Mouse (Mus musculus): ENCODE measurements around the gene Cbarp. TPM values are rescaled to one million over a fixed set of nuclear protein-coding genes. Genes with fewer than 3 reads are reported as not detected.

The Cbarp gene
- polyA plus RNA-seq, 2 experiments: 1.1 to 1.8 TPM

DNA sequence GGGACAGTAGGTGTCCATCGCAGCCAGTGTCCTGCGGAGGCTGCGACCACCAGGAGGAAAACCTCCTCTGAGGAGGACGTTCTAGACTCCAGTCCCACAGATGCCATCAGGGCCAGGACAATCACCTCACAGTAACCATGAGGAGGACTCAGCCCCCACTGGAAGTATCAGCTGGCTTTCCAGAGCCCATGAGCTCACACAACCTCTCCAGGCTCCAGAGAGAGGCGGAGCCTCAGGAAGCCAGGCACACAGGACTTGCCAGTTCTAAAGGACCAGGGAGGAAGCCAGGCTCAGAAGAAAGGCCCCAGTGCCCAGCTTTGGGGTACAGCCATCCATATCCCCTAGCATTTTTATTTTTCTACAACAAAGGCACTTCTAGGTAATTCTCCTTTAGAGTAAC is 45.1 kb downstream of the Cbarp start:
- H3K4me1 ChIP-seq (replicated peaks; ENCODE audit: control insufficient read depth in 2 of 2, insufficient read depth in 2 of 2, low read length in 1 of 2): peaks cover 28 to 39% of the 10 kb centered on the region in 2 experiments

DNA sequence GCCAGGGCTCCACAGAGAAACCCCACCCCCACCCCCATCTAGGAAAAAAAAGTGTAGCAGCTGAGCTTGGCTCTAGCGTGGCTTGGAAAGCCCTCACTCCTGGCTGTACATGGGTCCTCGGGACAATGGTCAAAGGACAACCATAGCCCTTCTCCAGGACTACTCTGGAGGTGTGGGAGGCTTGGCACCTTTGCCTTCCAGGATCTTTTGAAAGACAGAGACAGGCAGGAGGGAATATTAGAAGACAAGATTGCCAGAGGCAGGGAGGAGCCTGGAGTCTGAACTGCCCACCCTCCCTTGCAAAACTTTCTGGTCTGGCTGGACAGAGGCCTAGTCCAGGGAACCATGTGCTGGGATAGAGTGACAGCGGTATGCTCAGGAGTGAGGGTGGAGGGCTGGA is 46.0 kb downstream of the Cbarp start:
- DNase-seq (ENCODE audit: low read depth in 3 of 3, low spot score in 3 of 3) (no peak), ATAC-seq (ENCODE audit: insufficient read depth) (no peak)
- H3K27ac ChIP-seq: no peak overlapping the region
- H3K4me3 ChIP-seq (ENCODE audit: insufficient read depth in 1 of 2, low read depth in 2 of 2, low read length in 2 of 2): no peak overlapping the region
- TF ChIP-seq EP300 (IDR thresholded peaks at IDR 0.05; ENCODE audit: low read depth) (no peak), CTCF (IDR thresholded peaks at IDR 0.05; ENCODE audit: low read depth) (no peak)
- WGBS (ENCODE audit: insufficient replicate concordance): 69% methylated on average over 3 of the region's 3 CpGs
- no peak overlapping the region for H3K4me2 ChIP-seq (ENCODE audit: low read depth)
- no peaks in the 10 kb centered on the region for H3K9me3 ChIP-seq (ENCODE audit: control insufficient read depth, low read length)
- H3K9ac ChIP-seq (replicated peaks): no peak overlapping the region
- H3K4me1 ChIP-seq (replicated peaks; ENCODE audit: control insufficient read depth in 2 of 2, insufficient read depth in 2 of 2, low read length in 1 of 2): peaks cover 28 to 31% of the 10 kb centered on the region in 2 experiments
- no peaks in the 10 kb centered on the region for H3K27me3 ChIP-seq (ENCODE audit: control insufficient read depth, insufficient read depth, low read length)
- H3K36me3 ChIP-seq (replicated peaks; ENCODE audit: control insufficient read depth, insufficient read depth, low read depth): no peaks in the 10 kb centered on the region

More for the DNA sequence above, 45.1 kb downstream of the Cbarp start:
- Histone ChIP-seq H3K9me3 (ENCODE audit: control insufficient read depth, low read length) (no peaks in the 10 kb centered on the region), H3K27me3 (ENCODE audit: control insufficient read depth, insufficient read depth, low read length) (no peaks in the 10 kb centered on the region), H3K4me3 (ENCODE audit: insufficient read depth in 1 of 2, low read depth in 2 of 2, low read length in 2 of 2) (no peak overlapping the region), H3K9ac (replicated peaks) (no peak overlapping the region), H3K36me3 (replicated peaks; ENCODE audit: control insufficient read depth, insufficient read depth, low read depth) (no peaks in the 10 kb centered on the region), H3K27ac (no peak overlapping the region), H3K4me2 (ENCODE audit: low read depth) (no peak overlapping the region)
- TF ChIP-seq CTCF (IDR thresholded peaks at IDR 0.05; ENCODE audit: low read depth): no peak
- TF ChIP-seq EP300 (IDR thresholded peaks at IDR 0.05; ENCODE audit: low read depth): no peak
- DNase-seq (ENCODE audit: low read depth in 3 of 3, low spot score in 3 of 3) (no peak), ATAC-seq (ENCODE audit: insufficient read depth) (no peak)
- WGBS (ENCODE audit: insufficient replicate concordance): 87% methylated on average over 5 of the region's 5 CpGs

DNA sequence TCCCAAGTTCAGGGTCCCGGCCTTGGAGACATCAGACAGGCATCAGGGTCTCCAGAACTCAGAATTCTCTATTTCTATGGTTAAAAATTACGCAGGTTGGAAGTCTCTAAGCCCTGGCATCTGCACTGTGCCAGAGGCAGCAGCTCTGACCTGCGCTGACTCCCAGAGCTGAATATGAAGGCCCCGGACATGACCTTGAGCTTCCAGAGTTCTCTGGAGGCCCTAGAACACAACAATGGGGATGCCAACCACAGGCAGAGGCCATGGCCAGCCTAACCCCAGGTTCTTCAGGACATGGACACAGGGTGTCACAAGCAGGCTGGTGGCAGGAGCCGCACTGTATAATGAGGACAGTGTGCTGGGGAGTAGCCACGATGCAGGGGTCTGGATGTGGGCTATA is 46.5 kb downstream of the Cbarp start:
- no peak for ATAC-seq (ENCODE audit: insufficient read depth)
- H3K9me3 ChIP-seq (ENCODE audit: control insufficient read depth, low read length): no peaks in the 10 kb centered on the region
- no peak for DNase-seq (ENCODE audit: low read depth in 3 of 3, low spot score in 3 of 3)
- no peak overlapping the region for H3K9ac ChIP-seq (replicated peaks)
- no peak overlapping the region for H3K27ac ChIP-seq
- H3K4me2 ChIP-seq (ENCODE audit: low read depth): no peak overlapping the region
- no peaks in the 10 kb centered on the region for H3K36me3 ChIP-seq (replicated peaks; ENCODE audit: control insufficient read depth, insufficient read depth, low read depth)
- no peaks in the 10 kb centered on the region for H3K27me3 ChIP-seq (ENCODE audit: control insufficient read depth, insufficient read depth, low read length)
- no peak overlapping the region for H3K4me3 ChIP-seq (ENCODE audit: insufficient read depth in 1 of 2, low read depth in 2 of 2, low read length in 2 of 2)
- TF ChIP-seq CTCF (IDR thresholded peaks at IDR 0.05; ENCODE audit: low read depth) (no peak), EP300 (IDR thresholded peaks at IDR 0.05; ENCODE audit: low read depth) (no peak)
- 76% methylated on average over 6 of the region's 6 CpGs for WGBS (ENCODE audit: insufficient replicate concordance)
- H3K4me1 ChIP-seq (replicated peaks; ENCODE audit: control insufficient read depth in 2 of 2, insufficient read depth in 2 of 2, low read length in 1 of 2): peaks cover 25 to 26% of the 10 kb centered on the region in 2 experiments

DNA sequence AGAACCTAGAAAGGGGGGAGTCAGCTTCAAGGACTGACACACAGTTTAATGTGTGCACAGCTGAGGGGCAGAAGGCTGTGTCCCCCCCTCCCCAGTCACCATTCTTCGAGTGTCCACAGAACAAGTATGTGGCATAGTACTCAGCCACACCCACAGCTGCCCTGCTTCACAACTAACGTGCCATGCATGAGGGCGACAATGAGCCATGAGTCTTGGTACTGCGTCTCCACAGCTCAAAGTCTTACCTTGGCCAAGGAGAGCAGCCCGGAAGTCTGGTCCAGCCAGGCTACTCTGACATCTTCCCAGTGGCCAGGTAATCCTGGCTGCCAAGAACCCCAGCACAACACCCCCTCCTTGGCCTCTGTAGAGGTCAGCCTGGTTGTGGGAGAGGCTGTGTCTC is 47.9 kb downstream of the Cbarp start:
- H3K4me1 ChIP-seq (replicated peaks; ENCODE audit: control insufficient read depth in 2 of 2, insufficient read depth in 2 of 2, low read length in 1 of 2): peaks cover 11 to 12% of the 10 kb centered on the region in 2 experiments
- H3K4me3 ChIP-seq (ENCODE audit: insufficient read depth in 1 of 2, low read depth in 2 of 2, low read length in 2 of 2): no peak overlapping the region
- no peaks in the 10 kb centered on the region for H3K9me3 ChIP-seq (ENCODE audit: control insufficient read depth, low read length)
- no peak for ATAC-seq (ENCODE audit: insufficient read depth)
- H3K9ac ChIP-seq (replicated peaks): no peak overlapping the region
- 81% methylated on average over 5 of the region's 5 CpGs for WGBS (ENCODE audit: insufficient replicate concordance)
- no peaks in the 10 kb centered on the region for H3K36me3 ChIP-seq (replicated peaks; ENCODE audit: control insufficient read depth, insufficient read depth, low read depth)
- H3K27ac ChIP-seq: no peak overlapping the region
- TF ChIP-seq CTCF (IDR thresholded peaks at IDR 0.05; ENCODE audit: low read depth): no peak
- TF ChIP-seq EP300 (IDR thresholded peaks at IDR 0.05; ENCODE audit: low read depth): no peak
- H3K4me2 ChIP-seq (ENCODE audit: low read depth): no peak overlapping the region
- DNase-seq (ENCODE audit: low read depth in 3 of 3, low spot score in 3 of 3): no peak
- H3K27me3 ChIP-seq (ENCODE audit: control insufficient read depth, insufficient read depth, low read length): no peaks in the 10 kb centered on the region

DNA sequence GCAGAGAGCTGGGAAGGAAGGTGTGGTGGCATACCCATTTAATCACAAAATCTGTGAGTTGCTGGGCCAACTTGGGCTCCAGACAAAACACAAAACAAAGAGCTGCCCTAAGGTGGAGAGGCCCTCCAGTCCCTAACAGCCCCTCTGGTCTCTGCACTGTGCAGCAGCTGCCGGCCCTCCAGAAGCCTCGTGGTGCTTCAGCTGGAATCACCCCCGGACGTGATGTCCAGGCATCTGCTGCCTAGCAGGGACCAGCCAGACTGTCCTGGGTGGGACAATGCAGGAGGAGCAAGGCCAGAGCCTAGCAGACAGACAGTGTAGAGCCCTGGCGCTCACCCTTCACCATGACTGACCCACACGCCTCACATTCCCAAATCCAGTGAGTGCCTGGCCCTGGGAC is 49.1 kb downstream of the Cbarp start:
- TF ChIP-seq EP300 (IDR thresholded peaks at IDR 0.05; ENCODE audit: low read depth) (no peak), CTCF (IDR thresholded peaks at IDR 0.05; ENCODE audit: low read depth) (no peak)
- H3K27ac ChIP-seq: no peak overlapping the region
- DNase-seq (ENCODE audit: low read depth in 3 of 3, low spot score in 3 of 3) (no peak), ATAC-seq (ENCODE audit: insufficient read depth) (no peak)
- no peak overlapping the region for H3K4me2 ChIP-seq (ENCODE audit: low read depth)
- H3K36me3 ChIP-seq (replicated peaks; ENCODE audit: control insufficient read depth, insufficient read depth, low read depth): no peaks in the 10 kb centered on the region
- no peaks in the 10 kb centered on the region for H3K27me3 ChIP-seq (ENCODE audit: control insufficient read depth, insufficient read depth, low read length)
- no peak overlapping the region for H3K4me3 ChIP-seq (ENCODE audit: insufficient read depth in 1 of 2, low read depth in 2 of 2, low read length in 2 of 2)
- H3K9me3 ChIP-seq (ENCODE audit: control insufficient read depth, low read length): no peaks in the 10 kb centered on the region
- H3K9ac ChIP-seq (replicated peaks): no peak overlapping the region
- no peaks in the 10 kb centered on the region; a peak in 2 of 4 replicates for H3K4me1 ChIP-seq (replicated peaks; ENCODE audit: control insufficient read depth in 2 of 2, insufficient read depth in 2 of 2, low read length in 1 of 2)
- 86% methylated on average over 6 of the region's 6 CpGs for WGBS (ENCODE audit: insufficient replicate concordance)

Data from liver, embryonic 14.5 days (tissue).